Mouse (Mus musculus) c-Kit-positive CD71-positive TER-119-negative erythroid progenitor cells, embryonic 14.5 days (primary cell): ENCODE results near the gene Mipol1.

ENCODE experiments used
- DNase-seq: peaks from one replicate; pipeline ENCODE4 v3.0.0-alpha.2; 2013; ENCODE audit warnings: low read depth

Mipol1 gene

DNA sequence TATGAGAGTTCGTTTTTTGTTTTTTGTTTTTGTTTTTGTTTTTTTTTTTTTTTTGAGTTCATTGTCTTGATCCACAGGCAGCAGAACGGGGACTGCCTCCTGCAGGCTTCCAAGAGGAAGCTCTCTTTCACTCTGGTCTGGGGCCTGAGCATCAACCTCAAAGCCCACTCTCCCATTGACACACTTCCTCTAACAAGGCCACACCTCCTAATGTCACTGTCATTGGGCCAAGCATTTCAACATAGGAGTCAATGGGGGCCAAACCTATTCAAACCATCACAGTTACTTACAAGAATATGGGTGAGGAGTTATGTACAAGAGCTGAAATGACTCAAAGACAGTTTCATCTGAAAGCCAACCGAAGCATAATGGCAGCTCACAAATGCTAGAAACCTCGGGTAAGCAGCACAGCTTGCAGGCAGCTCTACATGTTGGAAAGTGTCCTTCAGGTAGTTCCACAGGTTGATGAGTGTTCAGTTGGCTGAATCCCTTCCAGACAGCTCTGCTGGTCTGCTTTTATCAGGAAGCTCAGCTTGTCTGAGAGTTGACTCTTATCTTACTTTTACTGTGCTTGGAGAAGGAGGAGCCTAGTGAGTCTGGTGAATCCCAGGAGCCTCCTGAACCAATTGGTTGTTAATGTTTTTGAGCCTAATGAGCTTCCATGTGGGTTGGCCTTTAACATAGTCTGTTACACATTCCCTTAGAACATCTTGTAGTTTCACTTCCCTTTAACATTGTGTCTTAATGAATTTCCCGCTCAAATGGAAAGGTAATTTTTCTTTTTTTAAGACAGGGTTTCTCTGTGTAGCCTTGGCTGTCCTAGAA, 13.7 kb downstream of the Mipol1 start:
- peak; percentile 33 for DNase-seq

DNA sequence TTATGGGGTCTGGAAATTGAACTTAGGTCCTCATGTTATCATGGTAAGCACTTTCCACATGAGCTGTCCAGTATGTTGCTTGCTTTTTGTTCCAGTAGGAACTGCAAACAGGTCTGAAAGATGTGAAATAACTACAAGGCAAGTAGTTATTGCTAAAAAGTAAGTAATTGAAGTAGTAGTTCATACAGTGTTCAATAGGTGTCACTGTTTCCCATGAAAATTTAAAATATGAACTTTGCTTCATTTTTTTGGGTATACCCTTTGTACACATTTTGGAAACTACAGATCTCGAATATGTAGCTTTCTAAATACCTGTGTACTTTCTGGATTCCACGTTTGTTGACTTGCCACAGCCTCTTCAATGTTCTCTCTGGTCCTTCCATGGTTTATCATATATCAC, 28.3 kb downstream of the Mipol1 start:
- DNase-seq = peak; percentile 13

DNA sequence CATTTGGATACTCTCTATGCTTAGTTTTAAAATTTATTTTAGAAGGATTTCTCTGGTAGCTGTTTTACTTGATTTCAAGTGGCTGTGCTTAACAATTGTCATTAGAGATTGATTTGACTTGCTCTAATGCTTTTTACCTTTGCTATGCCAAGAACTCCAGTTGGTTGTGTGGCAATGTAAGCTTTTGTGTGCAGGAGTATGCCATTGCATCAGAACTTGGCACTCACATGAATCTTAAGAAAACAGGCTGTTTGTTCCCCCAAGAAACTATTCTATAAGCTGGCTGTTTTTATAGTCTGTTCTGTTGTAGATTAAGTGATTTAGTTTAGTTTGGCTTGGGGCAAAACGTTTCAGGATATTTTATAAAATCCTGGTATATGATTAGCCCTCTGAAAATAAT, 45.2 kb downstream of the Mipol1 start:
- DNase-seq = no peak

DNA sequence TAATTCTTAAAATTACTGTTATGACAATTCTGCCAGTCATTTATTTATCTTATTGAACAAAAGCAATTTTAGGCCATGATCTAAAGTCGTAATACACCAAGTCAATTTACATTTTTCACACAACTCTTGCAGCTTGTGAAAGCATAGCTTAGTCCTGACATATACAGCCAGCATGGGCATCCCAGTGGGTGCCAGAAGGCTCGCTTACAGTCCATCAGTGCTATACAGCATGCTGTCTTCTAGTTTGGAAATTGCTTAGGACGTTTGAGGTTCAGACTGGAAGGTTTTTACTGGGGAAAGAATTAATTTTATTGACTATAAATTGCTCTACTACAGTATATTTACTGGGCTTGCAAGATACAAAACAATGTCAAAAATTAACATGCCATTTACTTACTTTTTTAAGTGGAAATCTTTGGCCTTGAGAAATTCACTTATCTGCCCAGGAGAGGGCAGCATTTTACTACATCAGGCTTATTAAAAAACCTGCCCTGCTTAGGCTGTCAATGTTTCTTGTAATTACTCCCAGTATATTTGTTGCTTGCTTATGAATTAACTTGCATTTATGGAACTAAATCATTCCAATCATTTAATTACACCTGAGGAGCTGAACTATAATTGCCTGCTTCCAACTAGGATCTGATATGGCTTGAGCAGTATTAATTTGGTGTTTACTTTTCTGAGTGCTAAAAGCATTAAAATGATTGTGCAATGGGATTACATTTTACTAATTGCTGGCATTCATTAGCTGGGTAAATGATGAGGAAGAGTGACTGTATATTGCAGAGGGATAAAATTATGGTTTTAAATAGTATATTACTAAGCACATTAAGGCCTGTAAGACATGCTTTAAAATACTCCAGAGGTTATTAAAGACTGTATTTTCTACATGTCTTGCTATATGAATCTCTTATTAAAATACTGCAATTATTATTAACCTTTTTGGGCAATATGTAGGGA, 51.2 kb downstream of the Mipol1 start:
- DNase-seq = peak; percentile 35

DNA sequence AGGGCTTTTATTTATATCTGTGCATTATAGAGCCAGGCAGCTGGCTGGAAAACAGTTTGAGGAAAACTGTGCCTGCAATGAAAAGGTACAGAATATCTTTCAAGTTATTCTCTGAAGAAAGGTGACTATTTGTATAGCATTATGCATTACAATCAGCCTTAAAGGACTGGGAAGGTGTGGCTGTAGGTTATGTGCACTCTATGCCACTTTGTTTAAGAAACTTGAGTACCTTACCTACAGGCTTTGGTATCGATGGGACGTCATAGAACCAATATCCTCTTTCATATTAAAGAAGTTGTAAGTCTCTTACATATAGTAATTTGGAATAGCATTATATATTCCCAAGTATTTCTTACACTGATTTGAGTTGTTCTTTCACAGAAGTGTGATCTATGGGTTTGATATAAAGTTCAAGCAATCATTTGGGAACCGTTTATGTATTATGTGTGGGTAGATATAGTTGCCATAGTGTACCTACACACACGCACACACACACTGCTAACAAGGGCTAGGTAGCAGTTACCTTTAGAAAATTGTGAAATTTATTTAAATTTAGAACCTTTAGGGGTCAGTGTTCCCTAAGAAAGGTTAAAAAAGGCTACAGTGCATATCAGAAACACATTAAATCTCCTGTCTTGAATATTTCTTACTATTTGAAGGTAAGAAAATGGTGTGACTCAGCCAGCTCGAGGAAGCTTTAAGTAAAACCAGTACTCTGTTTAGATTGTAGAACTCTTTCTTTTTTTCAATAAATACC, 55.3 kb downstream of the Mipol1 start:
- DNase-seq = no peak

DNA sequence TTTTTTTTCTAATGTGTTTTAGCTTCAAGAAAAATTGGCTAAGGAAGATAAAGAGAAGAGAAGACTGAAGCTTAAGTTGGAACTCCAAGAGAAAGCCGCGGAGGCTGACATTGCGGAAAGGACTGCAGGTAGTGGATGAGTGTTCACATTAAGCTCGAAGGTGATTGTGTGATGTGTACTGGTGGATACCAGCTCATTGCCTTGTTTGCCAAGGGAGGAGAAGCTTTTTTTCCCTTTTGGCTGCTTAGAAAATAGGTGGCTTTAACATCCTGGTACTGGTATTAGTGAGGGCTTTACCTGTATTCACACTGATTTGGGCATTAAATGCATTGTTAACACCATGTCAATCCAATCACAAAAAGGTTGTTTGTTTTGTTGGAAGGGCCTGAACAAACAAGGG, 77.1 kb downstream of the Mipol1 start:
- no peak for DNase-seq

DNA sequence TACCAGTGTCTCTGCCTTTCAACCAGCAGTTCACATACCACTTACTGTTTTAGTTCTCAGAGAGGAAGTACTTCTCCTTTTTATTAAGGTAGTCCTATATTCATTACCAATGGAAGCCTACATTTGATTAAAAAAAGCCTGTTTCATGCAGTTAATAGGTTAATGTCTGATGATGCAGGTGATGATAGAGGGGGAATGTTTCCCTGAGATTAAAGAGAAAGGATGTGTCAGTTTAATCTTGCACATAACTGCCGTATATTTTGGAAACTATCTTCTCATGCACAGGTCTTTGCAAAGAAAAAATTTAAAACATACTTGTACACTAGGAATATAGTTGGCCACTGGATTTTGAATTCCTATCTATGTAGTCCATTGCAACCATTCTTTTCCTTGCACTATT, 77.5 kb downstream of the Mipol1 start:
- no peak for DNase-seq

DNA sequence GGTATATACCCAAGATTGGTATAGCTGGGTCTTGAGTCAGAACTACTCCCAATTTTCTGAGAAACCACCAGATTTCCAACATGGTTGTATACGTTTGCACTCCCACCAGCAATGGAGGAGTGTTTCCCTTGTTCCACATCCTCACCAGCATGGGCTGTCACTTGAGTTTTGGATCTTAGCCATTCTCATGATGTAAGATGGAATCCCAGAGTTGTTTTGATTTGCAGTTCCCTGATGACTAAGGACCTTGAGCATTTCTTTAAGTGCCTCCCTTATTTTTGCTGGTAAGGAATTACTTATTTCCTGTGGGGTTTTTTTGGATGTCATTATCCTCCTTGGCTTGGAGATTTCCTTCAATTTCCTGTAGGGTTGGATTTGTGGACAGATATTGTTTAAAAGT, 108.8 kb downstream of the Mipol1 start:
- no peak for DNase-seq

DNA sequence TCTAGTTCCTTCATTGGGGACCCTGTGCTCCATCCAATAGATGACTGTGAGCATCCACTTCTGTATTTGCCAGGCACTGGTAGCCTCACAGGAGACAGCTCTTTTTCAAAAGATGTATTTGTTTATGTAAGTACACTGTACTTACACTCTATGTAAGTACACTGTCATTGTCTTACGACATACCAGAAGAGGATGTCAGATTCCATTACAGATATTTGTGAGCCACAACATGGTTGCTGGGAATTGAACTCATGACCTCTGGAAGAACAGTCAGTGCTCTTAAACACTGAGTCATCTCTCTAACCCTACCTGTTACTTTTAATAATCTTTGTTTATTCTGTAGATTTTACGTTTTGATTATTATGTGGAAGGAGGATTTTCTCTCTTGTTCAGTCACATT, 109.9 kb downstream of the Mipol1 start:
- no peak for DNase-seq

DNA sequence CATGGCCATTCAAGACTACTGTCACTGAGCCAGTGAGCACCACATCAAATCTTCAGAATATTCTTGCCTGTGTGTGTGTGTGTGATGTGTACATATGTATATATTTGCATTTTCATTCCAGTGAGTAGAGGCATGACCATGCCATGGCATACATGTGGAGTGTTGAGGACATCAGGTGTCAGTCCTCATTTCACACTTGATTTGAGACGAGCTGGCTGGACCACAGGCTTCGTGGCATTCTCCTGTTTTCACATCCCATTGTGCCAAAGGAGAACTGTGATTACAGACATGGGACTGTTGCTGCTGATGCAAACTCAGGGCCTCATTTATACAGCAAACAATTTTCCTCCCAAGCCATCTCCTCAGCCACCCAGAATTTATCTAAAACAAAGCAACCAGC, 132.5 kb downstream of the Mipol1 start:
- DNase-seq = no peak

DNA sequence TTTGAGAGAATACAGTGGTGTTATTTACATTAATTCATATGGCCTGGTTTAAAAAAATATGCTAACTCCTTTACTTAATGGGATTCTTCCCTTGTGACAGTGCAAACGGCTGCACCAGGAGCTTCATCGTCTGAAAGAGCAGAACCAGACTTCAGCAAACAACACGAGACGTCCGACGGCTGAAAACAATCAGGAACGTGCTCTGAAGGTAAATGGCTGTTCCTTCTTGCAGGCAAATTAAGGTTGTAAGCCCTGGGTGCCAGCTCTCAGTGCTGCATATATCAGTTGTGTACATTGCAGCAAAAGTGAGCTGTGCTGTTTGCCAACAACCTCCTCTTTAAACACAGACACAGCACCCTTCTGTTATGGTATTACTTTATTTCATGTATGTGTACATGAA, 133.8 kb downstream of the Mipol1 start:
- no peak for DNase-seq

DNA sequence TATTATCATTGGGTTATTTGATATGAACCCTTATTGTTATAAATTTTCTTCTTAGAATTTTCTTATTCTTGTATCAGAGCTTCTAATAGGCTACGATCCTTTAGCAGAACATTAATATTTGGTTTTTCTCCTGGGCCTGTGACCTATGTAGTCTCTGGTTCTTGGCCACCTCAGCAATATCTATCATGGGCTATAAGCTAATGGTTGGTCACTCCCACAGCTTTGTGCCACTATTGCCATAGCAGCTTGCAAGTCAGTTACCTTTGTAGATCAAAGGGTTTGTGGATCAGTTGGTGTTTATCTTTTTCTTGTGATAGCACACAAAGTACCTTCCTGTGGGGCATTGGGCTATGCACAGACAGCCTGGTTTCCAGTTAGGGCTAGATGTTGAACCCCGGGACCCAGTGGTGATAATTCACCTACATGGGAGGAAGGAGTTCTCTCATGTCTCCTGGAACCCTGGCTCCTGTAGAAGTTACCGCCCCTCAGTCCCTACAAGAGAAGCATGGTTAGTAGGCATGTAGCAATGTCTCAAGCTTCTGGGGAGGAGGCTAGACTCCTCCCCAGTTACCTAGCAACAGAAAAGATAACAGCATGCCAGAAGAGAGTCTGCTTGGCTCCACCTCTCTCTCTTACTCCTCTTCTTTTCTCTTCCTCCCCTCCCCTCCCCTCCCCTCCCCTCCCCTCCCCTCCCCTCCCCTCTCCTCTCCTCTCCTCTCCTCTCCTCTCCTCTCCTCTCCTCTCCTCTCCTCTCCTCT, 141.7 kb downstream of the Mipol1 start:
- DNase-seq = no peak

DNA sequence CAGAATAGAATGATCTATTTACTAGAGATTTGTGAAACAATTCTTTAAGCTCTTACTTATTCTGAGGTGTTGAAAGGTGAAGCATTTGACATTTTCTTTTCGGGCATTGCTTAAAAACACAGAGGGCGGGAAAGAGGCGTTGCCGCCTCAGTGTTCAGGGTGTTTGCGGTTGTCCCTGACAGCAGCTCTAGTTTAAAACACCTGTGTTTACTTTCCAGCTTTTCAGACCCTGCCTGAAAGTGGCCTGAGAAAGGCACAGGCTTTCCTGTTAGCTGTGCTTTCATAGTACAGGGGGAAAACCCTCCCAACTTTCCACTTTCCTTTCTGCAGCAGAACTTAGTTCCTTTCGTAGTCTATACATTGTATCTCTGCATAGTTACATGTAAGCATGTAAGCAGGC, 152.6 kb downstream of the Mipol1 start:
- DNase-seq = no peak

DNA sequence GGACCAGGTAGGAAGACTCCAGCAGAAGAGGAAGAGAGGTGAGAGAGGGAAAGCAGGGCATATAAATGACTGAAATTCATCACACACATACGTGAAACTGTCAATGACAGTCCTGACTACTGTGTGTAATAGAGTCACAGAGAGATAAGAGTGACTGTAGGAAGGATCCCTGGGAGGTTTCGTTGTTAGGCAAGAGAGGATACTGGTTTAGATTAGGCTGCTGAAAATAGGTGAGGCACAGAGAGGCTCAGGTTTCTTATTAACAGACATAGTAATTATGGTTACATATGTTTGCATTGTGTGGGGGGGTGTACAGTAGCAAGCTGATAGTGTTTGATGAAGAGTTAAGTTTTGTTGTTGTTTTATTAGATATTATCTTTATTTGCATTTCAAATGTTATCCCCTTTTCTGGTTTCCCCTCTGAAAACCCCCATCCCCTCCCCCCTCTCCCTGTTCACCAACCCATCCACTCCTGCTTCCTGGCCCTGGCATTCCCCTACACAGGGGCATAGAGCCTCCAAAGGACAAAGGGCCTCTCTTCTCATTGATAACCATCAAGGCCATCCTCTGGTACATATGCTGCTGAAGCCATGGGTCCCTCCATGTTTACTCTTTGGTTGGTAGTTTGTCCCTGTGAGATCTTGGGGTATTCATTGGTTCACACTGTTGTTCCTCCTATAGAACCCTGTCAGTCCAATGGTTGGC, 157.5 kb downstream of the Mipol1 start:
- DNase-seq = no peak

DNA sequence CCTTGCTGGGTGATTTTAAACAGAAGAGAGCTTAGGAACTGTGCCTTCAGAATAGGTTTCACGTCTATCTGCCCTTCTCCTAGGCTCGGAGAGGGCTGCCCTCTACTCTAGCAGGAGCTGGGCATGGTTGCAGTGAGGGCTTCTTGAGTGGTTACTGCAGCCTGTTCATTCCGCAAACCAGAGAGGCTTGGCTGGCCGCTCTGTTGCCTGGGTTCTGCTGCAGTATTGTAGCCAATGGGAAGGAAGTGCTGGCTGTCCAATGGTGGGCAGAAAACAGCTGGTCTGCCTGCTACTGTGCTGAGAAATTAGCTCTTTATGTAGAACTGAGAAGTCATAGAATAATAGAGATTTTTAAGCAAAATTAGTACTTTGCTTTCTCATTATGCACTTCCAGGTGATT, 169.3 kb downstream of the Mipol1 start:
- DNase-seq = no peak

DNA sequence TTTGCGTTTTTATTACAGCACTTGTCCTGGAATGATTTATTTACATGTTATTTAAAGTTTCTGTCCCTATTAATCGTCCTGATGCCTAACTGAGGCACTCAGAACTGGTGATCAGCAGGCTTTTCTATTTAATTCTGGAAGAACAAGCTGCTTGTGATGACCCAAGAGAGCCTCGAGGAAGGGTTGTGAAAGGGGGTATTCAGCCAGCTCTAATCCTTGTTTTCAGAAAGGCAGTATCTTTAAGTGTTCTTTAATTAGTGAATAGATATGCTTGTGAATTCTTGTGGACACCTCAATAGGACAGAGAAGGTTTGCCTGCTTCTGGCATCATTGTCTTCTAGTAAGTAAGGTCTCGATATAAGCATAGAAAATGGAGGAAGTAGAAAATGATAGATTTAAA, 170.0 kb downstream of the Mipol1 start:
- no peak for DNase-seq

DNA sequence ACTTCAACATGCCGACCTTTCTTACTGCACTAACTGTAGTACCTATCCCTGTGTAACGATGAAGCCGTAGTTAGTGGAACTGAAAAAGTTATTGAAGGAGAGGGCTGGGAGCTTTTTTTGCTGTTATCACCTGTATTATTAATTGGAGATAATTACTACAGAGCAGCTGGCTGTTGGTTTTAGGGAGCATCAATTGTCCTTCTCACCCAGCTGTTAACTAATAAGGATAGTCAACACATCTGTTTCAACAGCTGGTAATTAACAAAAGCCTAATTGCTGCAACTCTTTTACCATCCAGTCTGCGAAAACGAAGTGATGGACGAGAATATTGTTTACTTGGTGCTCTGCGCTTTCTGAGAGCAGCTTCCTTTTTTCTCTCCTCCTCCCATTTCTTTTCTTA, 170.9 kb downstream of the Mipol1 start:
- no peak for DNase-seq

DNA sequence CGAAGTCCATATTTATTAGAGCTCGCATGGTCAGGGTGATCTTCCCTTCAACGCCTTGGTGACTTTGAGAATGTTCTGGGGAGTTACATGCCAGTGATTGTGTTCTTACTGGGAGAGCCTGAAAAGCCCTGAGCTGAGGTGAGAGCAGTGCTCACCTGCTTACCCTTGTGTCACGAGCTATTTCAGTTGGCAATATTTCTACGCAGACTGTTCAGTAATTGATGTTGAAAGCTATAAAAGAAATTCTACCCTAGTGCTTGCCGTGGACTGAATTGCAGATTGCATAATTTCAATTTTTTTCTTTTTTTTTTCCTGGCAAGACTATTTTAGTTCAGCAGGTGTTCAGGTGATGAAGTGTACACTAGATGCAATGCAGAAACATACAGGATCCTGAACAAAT, 172.1 kb downstream of the Mipol1 start:
- no peak for DNase-seq

DNA sequence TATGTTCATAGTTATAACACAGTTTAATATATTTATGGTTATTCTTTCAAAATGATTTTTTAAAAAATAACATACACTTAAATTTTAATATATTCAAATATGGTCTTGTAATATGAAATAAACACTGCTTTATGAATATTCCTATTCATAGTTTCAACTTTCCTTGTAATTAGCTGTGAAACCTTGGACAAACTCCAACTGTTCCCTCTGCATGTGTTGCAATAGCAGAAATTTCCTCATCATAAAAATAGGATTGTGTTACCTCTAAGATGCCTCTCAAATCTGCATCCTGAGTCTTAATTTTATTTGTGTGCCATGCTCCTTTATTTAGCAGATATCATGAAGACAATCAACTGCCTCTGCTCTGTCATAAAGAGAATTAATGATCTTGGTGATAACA, 179.7 kb downstream of the Mipol1 start:
- DNase-seq = no peak

DNA sequence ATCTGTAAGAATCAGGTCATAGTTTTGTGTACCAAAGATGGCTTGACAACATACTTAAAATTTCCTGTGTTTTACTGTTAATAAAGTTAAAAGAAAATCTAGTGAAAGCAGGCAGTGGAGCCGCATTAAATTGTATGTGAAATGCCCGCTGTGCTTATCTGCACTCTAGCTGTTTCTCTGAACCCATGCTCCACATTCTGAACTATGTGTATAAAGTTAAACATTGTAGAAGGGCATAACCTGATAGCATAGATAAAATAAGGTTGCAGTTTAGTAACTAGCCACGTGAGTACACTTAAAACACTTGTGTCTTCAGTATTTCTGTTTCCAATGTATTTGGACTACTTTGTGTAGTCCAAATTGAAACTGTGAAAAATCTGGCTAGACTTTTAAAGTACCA, 183.6 kb downstream of the Mipol1 start:
- DNase-seq = no peak

DNA sequence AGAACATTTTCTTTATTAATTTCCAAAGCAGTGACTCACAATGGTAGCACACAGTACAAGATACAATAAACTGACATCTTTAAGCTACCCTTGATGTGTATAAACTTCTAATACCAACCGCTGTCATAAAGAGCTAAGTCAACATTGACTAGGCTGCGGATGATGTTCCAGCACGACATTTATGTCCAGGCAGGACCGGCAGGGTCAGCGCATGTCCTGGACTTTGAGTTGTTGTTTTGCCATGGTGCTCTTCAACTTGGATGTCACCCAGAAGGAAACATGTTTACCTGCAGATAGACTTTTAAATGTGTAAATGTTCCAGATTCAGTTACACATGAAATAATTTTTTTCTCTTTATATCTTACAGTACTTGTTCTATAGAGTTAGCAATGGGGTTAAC, 194.7 kb downstream of the Mipol1 start:
- DNase-seq = no peak
